Mouse (Mus musculus): Measurements from ENCODE around the gene Fdx1l. TPM values are rescaled to one million over a fixed set of nuclear protein-coding genes. Genes with fewer than 3 reads are reported as not detected.

Gene Fdx1l
- polyA plus RNA-seq, 1 experiment from 2014 or later, result 57.3 TPM

DNA sequence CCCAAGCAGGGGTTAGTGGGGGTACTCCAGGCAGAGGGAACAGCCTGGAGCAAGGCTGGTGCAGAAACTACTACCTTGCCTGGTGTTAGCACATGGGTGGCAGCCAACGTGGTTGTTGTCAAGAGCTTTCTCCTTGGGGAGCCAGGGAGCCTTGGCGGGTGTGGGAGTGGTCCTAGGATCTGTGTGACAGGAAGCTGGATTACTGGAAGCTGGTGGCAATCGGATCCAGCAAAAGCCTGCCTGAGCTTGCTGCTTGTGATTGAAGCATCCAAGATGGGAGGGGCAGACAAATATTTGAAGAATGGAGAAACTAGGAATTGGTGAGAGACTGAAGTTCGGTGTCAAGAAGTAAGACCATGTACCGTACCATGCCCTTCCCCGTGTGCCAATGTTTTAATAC is 51.1 kb downstream of the Fdx1l start:
- no peak overlapping the region for H3K27ac ChIP-seq
- 54% methylated on average over 6 of the region's 6 CpGs for whole genome bisulfite sequencing
- no peaks in the 10 kb centered on the region for H3K36me3 ChIP-seq
- ATAC-seq, result no peak
- no peak overlapping the region for H3K9ac ChIP-seq
- H3K4me1 ChIP-seq (replicated peaks), result no peaks in the 10 kb centered on the region
- H3K4me2 ChIP-seq (replicated peaks), result no peak overlapping the region
- H3K9me3 ChIP-seq, result no peaks in the 10 kb centered on the region
- H3K4me3 ChIP-seq (replicated peaks), result no peak overlapping the region
- H3K27me3 ChIP-seq (replicated peaks), result 0 out of 2 replicates have a peak, but pooled peaks cover 2% of the 10 kb centered on the region

DNA sequence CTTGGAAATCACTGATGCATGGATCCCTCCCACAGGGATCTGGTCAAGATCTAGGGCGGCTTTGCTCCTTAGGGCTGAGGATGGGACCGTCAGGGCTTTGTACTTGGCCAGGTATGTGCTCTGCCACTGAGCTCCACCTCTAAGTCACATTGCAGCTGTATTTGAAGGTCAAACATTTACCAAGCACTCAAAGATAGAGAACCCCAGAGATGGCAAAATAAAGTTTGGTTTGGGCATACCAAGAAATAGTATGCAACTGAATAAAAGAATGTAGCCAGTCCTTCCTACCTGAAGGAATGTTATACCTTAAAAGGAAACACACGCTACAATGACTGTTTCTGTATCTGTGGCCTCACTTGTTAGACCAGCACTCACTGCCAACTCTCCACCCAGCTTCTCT is 52.1 kb downstream of the Fdx1l start:
- Histone ChIP-seq H3K9ac (no peak overlapping the region), H3K4me2 (replicated peaks) (no peak overlapping the region), H3K27me3 (replicated peaks) (peaks cover 8% of the 10 kb centered on the region; the same call in 1 of the 2 replicates), H3K9me3 (no peaks in the 10 kb centered on the region), H3K36me3 (no peaks in the 10 kb centered on the region), H3K4me3 (replicated peaks) (no peak overlapping the region), H3K27ac (no peak overlapping the region), H3K4me1 (replicated peaks) (peaks cover 6% of the 10 kb centered on the region; the same call in 1 of the 2 replicates)
- ATAC-seq, result no peak
- WGBS, result 85% methylated on average over 3 of the region's 3 CpGs

DNA sequence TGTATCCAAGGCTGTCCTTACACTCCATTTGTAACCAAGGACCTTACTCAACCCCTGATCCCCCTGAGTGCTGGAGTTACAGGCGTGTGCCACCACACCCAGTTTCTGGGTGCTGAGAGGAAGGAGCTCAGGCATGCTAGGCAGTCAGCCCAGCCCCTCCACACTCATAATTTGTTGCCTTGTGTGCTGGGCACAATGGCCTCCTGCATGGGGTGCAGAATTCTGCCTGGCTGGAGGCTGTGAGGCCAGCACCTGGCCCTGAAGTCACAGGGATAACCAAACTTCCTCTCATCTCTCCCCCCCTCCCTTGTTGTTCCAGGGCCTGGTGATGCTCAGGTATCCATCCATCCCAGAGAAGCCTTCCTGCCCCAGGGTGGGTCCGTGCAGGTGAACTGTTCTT is 54.8 kb downstream of the Fdx1l start:
- H3K9ac ChIP-seq, result no peak overlapping the region
- H3K36me3 ChIP-seq, result no peaks in the 10 kb centered on the region
- WGBS, result 62% methylated on average over 2 of the region's 2 CpGs
- H3K9me3 ChIP-seq, result no peaks in the 10 kb centered on the region
- no peak overlapping the region for H3K4me2 ChIP-seq (replicated peaks)
- H3K4me1 ChIP-seq (replicated peaks), result peaks cover 23% of the 10 kb centered on the region
- H3K4me3 ChIP-seq (replicated peaks), result no peak overlapping the region
- peaks cover 15% of the 10 kb centered on the region for H3K27me3 ChIP-seq (replicated peaks)
- H3K27ac ChIP-seq, result no peak overlapping the region
- ATAC-seq, result no peak

MicroRNAs encoded within 50 kb of the gene (microRNA counts, 519-probe panel; counts per million panel counts)
- 2,803 counts per million, percentile 72 among the panel's probes with 10 or more counts for microRNA mmu-miR-1900

Other genes starting within 250 kb of the Fdx1l start
- gene A230050P20Rik, start 205.0 kb downstream of the Fdx1l start, polyA plus RNA-seq (2015; fragmentation: Nextera tagmentation; extraction: Ambion mirVana), result 15.0 and 19.8 TPM in 2 replicates
- gene Angptl6, start 193.9 kb downstream of the Fdx1l start, polyA plus RNA-seq (2015; fragmentation: Nextera tagmentation; extraction: Ambion mirVana), result 8.3 and 10.7 TPM in 2 replicates
- gene Ppan, start 185.4 kb downstream of the Fdx1l start, polyA plus RNA-seq (2015; fragmentation: Nextera tagmentation; extraction: Ambion mirVana), result 91.6 and 95.5 TPM in 2 replicates
- gene Eif3g, start 175.0 kb downstream of the Fdx1l start, polyA plus RNA-seq (2015; fragmentation: Nextera tagmentation; extraction: Ambion mirVana), result 292 and 319 TPM in 2 replicates
- 72.5 and 73.4 TPM in 2 replicates for gene Dnmt1, start 113.7 kb downstream of the Fdx1l start, polyA plus RNA-seq (2015; fragmentation: Nextera tagmentation; extraction: Ambion mirVana)
- gene S1pr2, start 96.8 kb downstream of the Fdx1l start, polyA plus RNA-seq (2015; fragmentation: Nextera tagmentation; extraction: Ambion mirVana), result 29.2 and 30.4 TPM in 2 replicates
- 145 and 159 TPM in 2 replicates for gene Mrpl4, start 70.9 kb downstream of the Fdx1l start, polyA plus RNA-seq (2015; fragmentation: Nextera tagmentation; extraction: Ambion mirVana)
- 12.6 and 12.8 TPM in 2 replicates for gene Icam1, start 57.6 kb downstream of the Fdx1l start, polyA plus RNA-seq (2015; fragmentation: Nextera tagmentation; extraction: Ambion mirVana)
- gene Icam4, start 44.2 kb downstream of the Fdx1l start, polyA plus RNA-seq (2015; fragmentation: Nextera tagmentation; extraction: Ambion mirVana), result 2.9 and 3.0 TPM in 2 replicates
- 0.06 and 0.16 TPM in 2 replicates for gene Icam5, start 41.5 kb downstream of the Fdx1l start, polyA plus RNA-seq (2015; fragmentation: Nextera tagmentation; extraction: Ambion mirVana)
- gene Zglp1, start 6.5 kb downstream of the Fdx1l start, polyA plus RNA-seq (2015; fragmentation: Nextera tagmentation; extraction: Ambion mirVana), result 1.0 and 1.1 TPM in 2 replicates
- 0.40 and 0.59 TPM in 2 replicates for gene Gm49373, start 518 bp downstream of the Fdx1l start, polyA plus RNA-seq (2015; fragmentation: Nextera tagmentation; extraction: Ambion mirVana)
- gene Gm38431, start 18.4 kb upstream of the Fdx1l start, polyA plus RNA-seq (2015; fragmentation: Nextera tagmentation; extraction: Ambion mirVana), result 1.0 and 2.4 TPM in 2 replicates
- gene Raver1, start 18.4 kb upstream of the Fdx1l start, polyA plus RNA-seq (2015; fragmentation: Nextera tagmentation; extraction: Ambion mirVana), result 64.5 and 66.5 TPM in 2 replicates
- 13.6 and 15.7 TPM in 2 replicates for gene Tyk2, start 57.6 kb upstream of the Fdx1l start, polyA plus RNA-seq (2015; fragmentation: Nextera tagmentation; extraction: Ambion mirVana)
- 276 and 280 TPM in 2 replicates for gene Cdc37, start 76.4 kb upstream of the Fdx1l start, polyA plus RNA-seq (2015; fragmentation: Nextera tagmentation; extraction: Ambion mirVana)
- gene Pde4a, start 92.1 kb upstream of the Fdx1l start, polyA plus RNA-seq (2015; fragmentation: Nextera tagmentation; extraction: Ambion mirVana), result 6.0 and 6.8 TPM in 2 replicates
- 55.8 and 59.8 TPM in 2 replicates for gene Keap1, start 165.7 kb upstream of the Fdx1l start, polyA plus RNA-seq (2015; fragmentation: Nextera tagmentation; extraction: Ambion mirVana)
- not detected in 2 replicates for gene S1pr5, start 174.8 kb upstream of the Fdx1l start, polyA plus RNA-seq (2015; fragmentation: Nextera tagmentation; extraction: Ambion mirVana)
- 50.0 and 55.1 TPM in 2 replicates for gene Atg4d, start 191.7 kb upstream of the Fdx1l start, polyA plus RNA-seq (2015; fragmentation: Nextera tagmentation; extraction: Ambion mirVana)
- gene Kri1, start 214.4 kb upstream of the Fdx1l start, polyA plus RNA-seq (2015; fragmentation: Nextera tagmentation; extraction: Ambion mirVana), result 11.1 and 15.4 TPM in 2 replicates
- gene Cdkn2d, start 217.8 kb upstream of the Fdx1l start, polyA plus RNA-seq (2015; fragmentation: Nextera tagmentation; extraction: Ambion mirVana), result 38.4 and 42.1 TPM in 2 replicates
- gene Ap1m2, start 238.7 kb upstream of the Fdx1l start, polyA plus RNA-seq (2015; fragmentation: Nextera tagmentation; extraction: Ambion mirVana), result 106 and 115 TPM in 2 replicates
- gene Slc44a2, start 247.1 kb upstream of the Fdx1l start, polyA plus RNA-seq (2015; fragmentation: Nextera tagmentation; extraction: Ambion mirVana), result 48.1 and 52.0 TPM in 2 replicates